Mouse (Mus musculus): ENCODE measurements around the gene Mat2a.
A peak's percentile ranks its signal among the peaks of the same experiment; 100 is the strongest.
"Not testable (repeated sequence)": the region's sequence is repeated elsewhere in the genome, so short reads cannot be mapped to it uniquely, and the experiment has no call there.

The Mat2a gene

DNA sequence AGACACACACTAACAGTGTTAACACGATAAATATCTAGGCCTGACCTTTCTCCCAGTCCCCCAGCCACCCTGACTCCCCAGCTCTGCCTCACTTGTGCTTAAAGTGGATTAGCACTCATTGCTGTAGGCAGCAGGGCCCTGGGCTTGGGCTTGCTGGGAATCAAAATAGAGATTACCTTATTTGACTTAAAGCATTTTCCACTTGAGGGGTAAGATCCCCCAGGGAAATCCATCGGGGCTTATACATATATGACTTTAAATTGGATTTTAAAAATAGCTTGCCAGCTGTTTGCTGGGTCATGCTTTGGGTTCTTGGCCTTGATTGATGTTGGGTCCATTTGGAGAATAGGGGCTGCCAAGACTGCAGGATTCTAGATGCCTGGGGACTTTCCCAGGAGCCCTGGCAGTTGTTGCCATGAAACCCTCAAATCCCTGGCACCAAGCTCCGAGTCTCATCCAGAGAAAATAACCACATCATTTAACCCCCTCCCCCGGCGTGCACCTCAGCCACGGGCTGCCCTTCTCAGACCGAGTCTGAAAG lies 15.5 kb upstream of the Mat2a start:
- no peak for DNase-seq (ENCODE audit: low spot score)

DNA sequence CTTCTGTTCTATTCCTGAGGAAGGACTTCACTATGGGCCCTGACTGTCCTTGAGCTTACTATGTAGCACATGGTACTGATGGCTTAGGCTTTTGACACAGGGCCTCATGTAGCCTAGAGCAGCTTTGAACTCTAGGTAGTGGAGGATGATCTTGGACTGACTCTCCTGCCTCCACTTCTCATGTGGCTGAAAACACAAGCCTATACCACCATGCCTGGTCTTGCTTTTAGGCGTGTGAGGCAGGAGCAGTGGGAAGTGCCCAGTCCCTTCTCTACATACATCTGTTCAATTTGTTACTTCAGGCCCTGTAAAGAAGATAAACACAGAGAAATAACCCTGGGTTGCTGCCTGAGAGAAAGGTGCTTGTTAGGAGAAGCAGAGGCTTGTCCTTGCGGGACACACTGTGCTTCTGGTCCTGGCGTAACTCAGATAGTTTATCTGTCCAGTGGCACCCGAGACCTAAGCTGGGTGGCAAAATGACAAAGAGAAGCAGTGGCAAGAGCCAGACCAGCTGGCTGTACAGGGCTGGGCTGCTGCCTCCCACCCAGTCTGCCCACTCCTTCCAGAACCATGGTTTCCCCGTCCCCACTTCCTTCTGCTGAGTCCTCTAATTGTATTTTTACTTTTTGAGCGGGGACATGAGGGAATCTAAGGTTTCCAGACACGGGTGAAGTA lies 14.9 kb upstream of the Mat2a start:
- DNase-seq (ENCODE audit: low spot score): peak; percentile 47

DNA sequence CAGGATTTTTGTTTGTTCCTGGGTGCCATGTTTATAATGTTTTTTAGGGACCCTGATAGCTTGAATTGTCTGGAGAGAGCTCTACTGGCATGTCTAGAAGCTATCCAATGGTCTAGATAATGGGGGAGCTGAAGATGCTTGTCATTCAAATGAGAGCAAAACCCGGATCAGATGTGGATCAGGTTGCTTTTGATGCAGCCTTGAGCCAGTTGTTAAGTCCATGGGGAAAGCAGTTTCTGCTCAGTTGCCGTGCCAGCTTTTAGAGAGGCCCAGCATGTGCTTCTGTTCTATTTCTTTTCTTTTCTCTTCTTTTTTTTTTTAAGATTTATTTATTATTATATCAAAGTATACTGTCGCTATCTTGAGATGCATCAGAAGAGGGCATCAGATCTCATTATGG lies 14.2 kb upstream of the Mat2a start:
- no peak for DNase-seq (ENCODE audit: low spot score)

DNA sequence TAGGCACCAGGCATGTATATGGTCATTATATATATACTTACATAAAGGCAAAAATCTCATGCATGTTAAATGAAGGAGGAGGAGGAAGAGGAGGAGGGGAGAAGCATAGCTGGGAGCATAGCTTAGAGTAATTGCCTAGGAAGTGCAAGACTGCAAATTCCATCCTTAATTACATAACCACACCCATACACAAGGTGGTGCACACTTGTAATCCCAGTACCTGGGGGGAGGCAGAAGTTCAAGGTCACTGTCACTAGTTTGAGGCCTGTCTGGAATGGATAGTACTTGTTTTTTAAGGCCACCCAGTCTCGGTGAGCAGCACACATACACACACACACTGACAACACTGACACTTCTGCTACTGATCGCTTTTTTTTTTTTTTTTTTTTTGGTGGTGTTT lies 13.0 kb upstream of the Mat2a start:
- no peak for DNase-seq (ENCODE audit: low spot score)

DNA sequence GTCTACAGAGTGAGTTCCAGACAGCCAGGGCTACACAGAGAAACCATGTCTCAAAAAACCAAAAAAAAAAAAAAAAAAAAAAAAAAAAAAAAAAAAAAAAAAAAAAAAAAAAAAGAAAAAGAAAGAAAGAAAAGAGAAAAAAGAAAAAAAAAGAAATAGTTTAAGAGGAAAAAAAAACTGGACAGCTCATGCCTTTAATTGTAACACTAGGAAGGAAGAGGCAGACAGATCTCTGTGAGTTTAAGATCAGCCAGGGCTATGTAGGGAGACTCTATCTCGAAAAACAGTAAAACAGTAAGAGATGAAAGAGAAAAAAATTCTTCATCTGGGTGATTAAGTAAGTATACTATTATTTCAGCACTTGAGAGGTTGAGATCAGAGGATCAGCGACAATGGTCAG lies 12.4 kb upstream of the Mat2a start:
- DNase-seq (ENCODE audit: low spot score): not testable (repeated sequence)

DNA sequence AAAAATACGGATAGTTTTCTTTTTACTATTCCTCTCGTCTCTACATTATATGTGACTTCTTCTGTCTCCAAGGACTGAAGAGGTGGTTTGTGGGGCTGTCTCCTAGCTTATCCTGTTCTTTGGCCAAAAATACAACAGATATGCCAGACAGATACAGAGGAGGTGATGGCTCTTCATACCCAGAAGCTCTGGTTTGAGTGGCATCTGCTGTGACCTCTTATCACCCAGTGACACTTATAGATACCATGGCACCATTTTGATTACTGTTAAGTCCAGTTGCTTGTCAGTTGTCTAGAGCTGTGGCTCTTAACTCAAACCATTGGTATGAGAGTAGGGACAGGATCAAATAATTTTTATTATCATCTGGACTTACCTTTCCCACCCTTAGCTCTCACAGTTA lies 8.1 kb upstream of the Mat2a start:
- no peak for DNase-seq (ENCODE audit: low spot score)

DNA sequence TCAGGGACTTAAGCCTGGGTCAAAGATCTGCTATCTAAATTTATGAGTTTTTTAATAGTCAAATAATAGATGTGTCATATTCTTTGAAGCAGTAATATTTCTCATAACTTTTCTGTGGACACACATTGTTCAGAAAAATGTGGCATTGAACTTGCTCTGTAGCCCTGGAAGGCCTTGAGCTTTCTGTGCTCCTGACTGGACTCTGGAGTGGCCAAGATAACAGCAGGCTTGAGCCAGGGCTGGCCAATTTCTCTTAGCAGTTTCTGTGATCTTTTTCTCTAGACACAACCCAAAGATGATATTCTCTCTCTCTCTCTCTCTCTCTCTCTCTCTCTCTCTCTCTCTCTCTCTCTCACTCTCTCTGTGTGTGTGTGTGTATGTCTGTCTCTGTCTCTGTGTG lies 5.7 kb upstream of the Mat2a start:
- no peak for DNase-seq (ENCODE audit: low spot score)

DNA sequence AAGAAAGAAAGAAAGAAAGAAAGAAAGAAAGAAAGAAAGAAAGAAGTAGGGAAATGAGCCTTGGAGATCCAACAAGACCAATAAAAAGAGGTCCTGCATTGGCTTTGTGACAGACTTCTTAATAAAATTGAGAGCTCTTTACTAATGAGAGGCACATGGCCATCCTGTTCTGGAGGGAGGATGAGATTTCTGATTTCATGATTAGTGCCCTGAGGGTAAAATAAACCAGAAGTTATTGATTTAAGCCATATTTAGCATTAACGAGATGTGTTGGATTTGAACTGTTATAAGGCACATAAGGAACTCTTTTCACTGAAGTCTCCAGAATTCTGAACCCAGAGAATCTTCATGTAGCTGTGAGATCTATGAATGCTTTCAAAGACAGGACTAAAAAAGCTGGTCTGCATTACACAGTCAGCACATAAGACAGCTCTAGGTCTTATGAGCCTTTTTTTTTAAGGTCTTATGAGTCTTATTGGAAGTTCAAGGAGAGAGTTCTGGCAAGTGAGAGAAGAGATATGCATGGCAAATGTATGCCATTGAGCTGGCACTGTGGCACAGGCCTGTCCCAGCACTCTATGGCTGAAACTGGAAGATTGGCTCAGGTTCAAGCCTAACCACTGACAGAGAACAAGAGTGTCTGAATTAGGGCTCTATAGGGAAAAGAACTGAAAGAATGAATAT lies 3.7 kb upstream of the Mat2a start:
- DNase-seq (ENCODE audit: low spot score): no peak

DNA sequence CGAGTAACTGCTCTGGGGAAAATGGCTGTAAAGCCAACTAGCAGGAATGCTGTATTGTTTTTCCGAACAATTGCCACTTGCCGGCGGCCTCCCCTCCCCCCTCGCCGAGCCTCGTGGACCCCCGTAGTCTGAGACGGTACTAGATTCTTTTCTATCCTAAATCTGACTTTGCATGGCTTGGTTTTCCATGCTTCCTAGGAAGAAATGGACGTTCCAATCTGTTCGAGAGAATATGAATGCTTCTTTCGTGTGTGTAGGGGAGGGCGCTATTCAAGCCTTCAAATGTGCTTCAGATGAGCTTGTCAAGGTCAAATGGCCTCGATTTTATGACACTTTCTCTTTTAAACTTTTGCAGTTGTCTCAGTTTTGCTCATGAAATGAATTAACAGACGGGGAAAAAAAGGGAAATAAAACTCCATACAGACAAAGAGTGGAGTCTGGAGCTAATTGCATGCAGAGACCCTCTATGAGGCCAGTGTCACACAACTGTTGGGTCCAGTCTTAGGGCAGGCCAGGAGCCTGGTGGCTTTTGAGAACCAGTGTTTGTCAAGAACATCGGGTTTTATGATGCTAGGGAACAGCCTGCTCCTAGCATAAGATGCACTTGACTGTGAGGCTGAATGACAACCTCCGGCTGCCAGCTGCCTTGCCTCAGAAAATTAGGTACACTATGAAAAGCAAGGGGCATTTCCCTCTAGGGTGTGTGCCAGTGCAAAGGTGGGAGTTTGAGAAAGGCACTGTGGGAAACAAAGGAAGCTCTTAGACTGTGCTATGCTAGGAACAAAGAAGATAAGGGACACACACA lies 1.0 kb upstream of the Mat2a start:
- no peak for DNase-seq (ENCODE audit: low spot score)

DNA sequence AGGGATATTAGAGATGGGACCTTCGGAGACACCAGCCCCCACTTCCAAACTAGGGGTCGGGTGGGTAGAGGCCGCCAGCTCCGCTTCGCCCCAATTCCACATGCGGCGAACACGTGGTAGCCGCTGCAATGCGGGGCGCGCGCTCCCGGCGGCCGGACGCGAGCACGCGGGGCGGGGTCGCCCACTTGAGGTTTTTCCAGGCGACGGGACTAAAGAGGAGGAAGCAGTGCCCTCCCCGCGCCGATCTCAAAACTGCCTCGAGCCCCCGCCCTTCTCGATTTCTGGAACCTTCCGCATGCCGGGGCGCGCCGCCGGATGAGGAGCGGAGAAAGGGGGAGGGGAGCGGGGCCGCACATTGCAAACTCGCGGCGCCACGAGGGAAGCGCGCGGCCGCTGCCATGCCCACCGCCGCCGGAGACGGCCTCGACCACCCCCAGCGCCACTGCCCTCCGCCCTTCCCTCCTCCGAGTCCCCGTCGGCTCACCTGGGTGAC lies 450 bp downstream of the Mat2a start:
- DNase-seq (ENCODE audit: low spot score): peak; percentile 92

DNA sequence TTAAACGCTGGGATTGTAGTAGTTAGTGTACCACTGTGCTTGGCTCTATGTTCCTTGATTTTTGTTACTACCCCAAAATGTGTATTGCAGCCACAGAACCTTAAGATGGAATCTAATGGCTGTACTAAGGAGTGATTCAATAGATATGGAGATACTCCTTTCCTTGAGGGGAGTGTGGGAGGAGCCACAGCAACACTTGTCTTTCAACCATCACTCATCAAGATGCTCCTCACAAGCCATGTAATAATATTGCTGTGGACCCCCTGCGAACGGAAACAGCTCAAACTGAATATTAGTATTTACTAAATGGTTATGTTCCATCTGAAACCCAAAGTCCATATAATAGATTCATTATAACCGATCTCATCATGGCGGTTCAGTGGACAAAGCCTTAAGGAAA lies 1.1 kb downstream of the Mat2a start:
- no peak for DNase-seq (ENCODE audit: low spot score)

DNA sequence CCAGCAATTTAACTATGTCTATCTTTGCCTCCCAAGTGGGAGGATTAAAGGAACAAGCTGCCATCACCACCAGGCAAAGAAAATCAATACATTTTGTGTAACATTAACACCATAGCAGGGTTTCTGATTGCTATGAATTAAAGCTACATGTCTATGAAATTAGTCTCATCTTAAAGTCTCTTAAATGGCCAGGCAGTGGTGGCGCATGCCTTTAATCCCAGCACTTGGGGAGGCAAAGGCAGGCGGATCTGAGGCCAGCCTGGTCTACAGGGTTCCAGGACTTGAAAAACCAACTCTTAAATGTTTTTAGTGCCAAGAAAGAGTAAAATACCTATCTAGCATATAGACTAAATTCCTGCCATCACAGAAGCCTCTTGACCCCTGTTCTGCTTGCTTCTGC lies 7.2 kb downstream of the Mat2a start:
- no peak for DNase-seq (ENCODE audit: low spot score)

DNA sequence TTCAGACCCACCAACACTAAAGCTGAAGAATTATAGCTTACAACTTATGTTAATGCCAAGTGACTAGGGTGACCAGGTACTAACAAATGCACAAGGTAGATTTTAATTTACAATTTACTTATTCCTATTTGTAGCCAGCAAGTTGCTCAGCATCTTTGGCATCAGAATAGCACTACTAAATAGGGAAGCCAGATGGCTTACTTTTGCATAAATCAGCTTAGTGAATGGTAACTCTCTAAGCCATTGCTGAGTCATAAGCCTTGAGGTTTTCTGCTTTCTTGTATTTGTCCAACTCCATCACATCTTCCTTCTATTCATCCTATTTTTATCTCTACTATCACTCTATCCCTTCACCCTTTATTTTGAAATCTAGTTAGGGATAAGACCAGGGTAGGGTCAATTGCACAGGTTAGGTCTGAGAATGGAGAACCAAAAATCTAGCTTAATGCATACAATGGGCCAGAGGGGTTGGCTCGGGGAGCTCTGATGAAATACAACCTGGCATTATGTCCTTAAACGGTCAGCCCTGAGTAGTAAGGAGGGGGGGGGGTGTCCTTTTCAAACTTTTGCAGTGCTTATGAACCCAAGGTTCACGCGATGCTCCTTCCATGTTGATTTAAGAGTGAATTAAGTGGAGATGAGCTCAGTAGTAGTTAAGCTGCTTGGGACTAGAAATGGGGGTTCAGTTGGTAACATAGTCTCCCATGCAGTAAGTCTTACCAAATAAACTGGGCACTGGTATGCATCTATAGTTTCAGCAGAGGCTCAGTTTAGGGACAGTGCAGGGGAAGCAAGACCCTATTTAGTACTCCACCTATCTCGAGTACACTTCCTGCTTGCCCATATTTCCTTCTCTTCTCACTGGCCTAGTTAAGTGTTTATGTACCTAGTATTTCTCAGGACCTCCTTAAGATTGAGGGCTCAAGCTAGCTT lies 8.1 kb downstream of the Mat2a start:
- DNase-seq (ENCODE audit: low spot score): no peak

DNA sequence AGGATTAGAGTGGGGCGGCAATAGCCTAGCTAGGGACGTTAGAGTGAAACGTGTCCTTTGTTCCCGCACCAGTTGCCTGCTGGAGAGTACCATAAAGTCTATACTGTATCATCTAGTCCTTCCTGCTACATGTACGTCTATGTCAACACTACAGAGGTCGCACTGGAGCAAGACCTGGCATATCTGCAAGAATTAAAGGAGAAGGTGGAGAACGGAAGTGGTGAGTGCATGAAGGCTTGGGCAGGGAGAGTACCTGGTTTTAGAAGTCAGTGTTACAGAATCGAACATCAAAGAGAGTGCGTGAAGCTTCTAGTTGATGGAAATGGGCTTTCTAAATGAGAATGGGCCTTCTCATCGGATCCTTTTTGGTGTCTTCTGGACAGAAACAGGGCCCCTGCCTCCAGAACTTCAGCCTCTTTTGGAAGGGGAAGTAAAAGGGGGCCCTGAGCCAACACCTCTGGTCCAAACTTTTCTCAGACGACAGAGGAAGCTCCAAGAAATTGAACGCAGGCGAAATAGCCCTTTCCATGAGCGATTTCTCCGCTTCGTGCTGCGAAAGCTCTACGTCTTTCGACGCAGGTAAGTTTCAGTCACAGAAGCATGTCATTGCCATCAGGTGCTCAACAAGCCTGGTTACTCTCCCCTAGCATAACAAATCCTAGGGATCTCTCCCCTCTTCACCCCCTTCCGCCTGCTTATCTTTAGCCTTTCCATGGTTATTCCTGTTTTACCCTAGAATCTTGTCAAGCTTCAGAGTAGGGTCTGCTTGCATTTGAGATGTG lies 10.1 kb downstream of the Mat2a start:
- no peak for DNase-seq (ENCODE audit: low spot score)

DNA sequence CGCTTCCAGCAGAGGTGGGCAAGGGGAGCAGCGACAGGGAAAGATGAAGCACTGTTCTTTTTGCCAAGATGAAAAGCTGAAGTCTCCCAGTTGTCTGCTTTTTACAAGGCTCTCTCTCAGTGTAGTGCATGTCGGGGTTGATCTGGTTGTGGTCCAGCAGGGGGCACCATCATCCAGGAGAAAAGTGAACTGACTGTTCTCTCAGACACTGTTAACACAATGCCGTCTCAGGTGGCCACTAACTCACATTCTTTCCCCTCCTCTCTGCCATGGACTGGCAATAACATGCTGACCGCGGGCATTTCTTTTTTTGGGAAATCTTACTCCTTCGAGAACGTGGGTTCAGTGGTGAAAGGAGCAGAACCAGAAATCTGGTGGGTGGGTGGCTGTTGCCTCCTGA lies 11.3 kb downstream of the Mat2a start:
- DNase-seq (ENCODE audit: low spot score): peak; percentile 90

DNA sequence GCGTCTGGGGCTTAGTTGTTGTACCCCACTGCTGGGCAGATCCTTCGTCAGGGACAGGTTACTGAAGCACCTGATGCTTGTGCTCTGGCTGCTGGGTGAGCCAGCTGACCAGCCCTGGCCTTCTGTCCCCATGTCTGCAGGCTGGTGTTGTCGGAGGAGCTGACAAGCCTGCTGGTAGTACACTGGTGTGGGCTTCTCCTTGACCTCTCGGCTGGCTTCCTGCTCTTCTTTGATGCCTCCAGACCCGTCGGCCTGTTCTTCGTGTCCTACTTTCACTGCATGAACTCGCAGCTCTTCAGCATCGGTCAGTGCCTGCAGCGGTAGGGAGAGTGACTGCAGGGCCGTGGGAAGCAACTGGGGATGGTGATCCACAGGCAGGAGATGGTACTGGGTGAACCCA lies 13.7 kb downstream of the Mat2a start:
- DNase-seq (ENCODE audit: low spot score): no peak

DNA sequence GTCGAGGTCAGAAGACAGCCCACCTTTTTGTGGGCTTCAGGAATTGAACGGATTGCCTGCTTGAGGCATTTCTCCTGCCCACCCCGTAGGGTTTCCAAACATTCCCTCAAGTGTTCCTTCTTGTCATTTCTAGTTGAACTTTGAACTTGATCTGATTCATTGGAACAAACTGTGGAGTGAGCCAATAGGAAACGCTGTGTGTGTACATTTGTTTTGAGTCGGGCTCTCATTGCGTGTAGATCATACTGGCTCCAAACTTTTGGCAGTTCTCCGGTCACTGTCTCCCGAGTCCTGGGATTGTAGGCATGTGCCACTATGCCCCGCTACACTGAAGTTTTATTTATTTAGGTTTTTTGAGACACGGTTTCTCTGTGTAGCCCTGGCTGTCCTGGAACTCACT lies 18.5 kb downstream of the Mat2a start:
- DNase-seq (ENCODE audit: low spot score): no peak

DNA sequence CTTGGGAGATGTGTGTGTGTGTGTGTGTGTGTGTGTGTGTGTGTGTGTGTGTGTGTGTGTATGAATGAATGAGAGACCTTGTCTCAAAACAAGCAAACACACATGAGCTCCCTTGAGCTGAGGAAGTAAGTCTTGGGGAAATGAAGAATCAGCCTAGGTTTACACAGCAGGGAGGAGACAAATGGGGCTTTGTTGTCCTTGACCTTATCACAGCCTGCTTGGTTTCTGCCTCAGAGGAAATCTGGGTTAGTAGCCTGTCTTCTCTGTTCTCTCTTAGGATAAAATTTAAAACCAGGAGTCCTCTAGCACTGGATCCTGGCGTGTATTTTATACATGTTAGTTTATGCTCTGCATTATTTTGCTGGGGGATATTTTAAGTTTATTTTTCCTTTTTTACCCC lies 19.6 kb downstream of the Mat2a start:
- DNase-seq (ENCODE audit: low spot score): no peak

DNA sequence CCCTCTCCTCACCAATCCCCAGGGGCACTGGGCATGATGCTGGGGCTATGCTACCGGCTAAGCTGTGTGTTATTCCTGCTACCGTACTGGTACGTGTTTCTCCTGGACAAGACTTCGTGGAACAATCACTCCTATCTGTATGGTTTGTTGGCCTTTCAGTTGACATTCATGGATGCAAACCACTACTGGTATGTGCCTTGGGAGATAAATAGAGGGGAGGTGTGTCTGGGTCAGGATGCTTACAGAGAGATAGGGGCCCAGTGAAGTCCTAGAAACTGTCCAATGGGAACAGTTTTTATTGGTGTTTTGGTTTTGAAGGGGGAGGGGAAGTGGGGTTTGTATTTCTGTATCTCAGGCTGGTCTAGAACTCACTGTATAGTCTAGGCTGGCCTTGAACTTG lies 21.1 kb downstream of the Mat2a start:
- DNase-seq (ENCODE audit: low spot score): no peak

DNA sequence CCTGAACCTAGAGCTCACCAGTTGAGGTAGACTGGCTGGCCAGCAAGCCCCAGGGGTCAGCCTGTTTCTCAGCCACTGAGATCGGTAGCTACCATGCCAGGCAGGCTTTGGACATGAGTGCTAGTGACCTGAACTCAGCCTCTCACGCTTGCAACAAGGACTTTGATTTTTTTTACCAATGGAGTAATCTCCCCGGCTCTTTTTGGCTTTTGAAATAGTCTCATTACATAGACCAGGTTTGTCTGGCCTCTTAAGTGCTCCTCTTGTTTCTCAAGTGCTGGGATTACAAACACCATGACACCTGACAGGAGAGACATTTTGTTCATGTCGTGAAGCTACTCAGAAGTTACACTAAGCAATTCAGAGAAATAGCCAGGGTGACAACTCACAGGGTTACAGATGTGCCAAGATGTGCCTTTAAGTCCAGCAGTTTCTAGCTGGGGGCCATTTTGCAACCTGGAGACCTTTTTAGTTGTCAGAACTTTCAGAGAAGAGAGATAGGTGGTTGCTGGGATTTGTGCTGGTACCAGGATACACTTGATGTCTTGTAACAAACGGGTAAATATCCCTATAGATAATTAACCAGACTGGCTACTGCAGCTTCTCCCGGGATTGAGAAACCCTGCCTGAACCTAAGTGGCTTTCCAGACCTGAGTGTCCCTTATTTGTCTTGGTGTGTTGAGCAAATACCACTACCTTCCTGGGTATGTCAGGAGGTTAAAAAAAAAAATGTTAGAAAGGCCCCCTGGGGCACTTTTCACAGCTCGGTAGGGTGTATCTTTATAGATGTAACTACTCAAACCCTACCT lies 23.2 kb downstream of the Mat2a start:
- DNase-seq (ENCODE audit: low spot score): no peak

All from testis, postnatal 10 days (tissue).